Mouse (Mus musculus): Measurements from ENCODE around the gene Ralb.

DNA sequence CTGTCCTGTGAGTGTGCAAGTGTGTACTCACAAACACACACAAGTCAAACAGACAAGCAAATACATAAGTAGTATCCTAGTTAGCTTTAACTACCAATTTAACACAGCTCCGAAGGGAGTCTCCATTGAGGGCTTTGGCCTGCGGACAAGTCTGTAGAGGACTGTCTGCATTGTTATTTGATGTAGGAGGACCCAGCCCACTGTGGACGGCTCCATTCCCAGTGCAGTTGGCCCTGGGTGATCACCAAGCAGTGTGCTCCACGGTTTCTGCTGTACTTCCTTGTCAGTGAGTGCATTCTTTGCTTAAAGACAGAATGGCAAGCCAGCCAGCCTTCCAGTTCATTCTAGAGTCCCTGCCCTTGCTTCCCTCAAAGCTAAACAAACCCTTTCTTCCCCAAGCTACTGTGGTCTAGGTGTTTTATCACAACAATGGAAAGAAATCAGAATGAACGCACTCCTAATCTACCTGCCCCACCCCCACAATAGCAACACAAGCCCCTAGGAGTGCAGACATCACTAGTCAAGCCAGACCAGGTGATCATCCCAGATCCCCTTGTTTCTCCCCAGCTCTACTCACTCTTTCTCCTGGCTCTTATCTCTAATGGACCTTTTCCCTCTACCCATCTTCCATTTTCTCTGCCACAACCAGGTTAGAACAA lies 7.1 kb downstream of the Ralb start:
- TF ChIP-seq CTCF (IDR thresholded peaks at IDR 0.05; ENCODE audit: control insufficient read depth, insufficient read depth, insufficient replicate concordance, low read depth, low read length): no peak
- no peak for TF ChIP-seq POLR2A (IDR thresholded peaks at IDR 0.05; ENCODE audit: control insufficient read depth, low read depth, low read length)

Data from testis, adult 2 months (tissue).